In the genomic region with DNA sequence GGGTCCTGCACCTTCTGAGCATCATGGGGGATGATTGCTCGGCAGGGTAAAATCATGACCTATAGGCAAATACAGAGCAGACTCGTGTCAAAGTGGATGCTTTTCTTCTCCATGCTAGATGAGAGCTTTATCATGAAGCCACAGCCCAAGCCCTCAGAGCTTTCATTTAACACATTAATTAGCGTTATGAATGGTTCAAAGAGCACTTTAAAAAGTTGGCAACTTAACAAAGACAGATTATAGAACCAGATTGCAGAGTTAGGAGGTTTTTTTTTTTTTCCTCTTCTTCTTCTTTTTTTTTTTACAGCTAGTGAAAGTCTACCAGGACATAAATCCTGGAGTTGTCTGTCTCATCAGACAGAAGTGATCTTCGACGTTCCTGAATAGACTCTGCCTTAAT, we compare ENCODE assay signal across 15 mouse cellular contexts. TPM values are rescaled to one million over a fixed set of nuclear protein-coding genes. Genes with fewer than 3 reads are reported as not detected.
"Had no signal": no experiment of that assay in that cellular context is flagged by ENCODE, and none has a peak within 500 bp of the region (broad histone marks: within the 10 kb centered on the region; RNA-seq: fewer than 3 reads in every experiment).

No protein-coding gene starts in this region.

- H3K4me3 ChIP-seq: neural tube, embryonic 13.5 days; neural tube, embryonic 15.5 days; stomach, embryonic 15.5 days had no signal

- DNase-seq: retina, postnatal 1 day; right cerebral cortex, adult 18-20 months; right cerebral cortex, postnatal 14 days; right cerebral cortex, postnatal 25 days; right cerebral cortex, postnatal 4 days; spleen, adult 18-20 months; thymus, adult 18-20 months; thymus, adult 2 months; thymus, postnatal 25 days had no signal

- H3K36me3 ChIP-seq: neural tube, embryonic 13.5 days; neural tube, embryonic 15.5 days; stomach, embryonic 15.5 days had no signal

- H3K27me3 ChIP-seq: neural tube, embryonic 13.5 days; neural tube, embryonic 15.5 days; stomach, embryonic 15.5 days had no signal

- H3K4me2 ChIP-seq: neural tube, embryonic 13.5 days; neural tube, embryonic 15.5 days; stomach, embryonic 15.5 days had no signal

- H3K27ac ChIP-seq: neural tube, embryonic 13.5 days; neural tube, embryonic 15.5 days; stomach, embryonic 15.5 days; stomach, postnatal 0 days had no signal

- H3K4me1 ChIP-seq: neural tube, embryonic 13.5 days; neural tube, embryonic 15.5 days; stomach, embryonic 15.5 days had no signal

- H3K9me3 ChIP-seq: neural tube, embryonic 13.5 days; neural tube, embryonic 15.5 days; stomach, embryonic 15.5 days had no signal

- H3K9ac ChIP-seq: neural tube, embryonic 13.5 days; neural tube, embryonic 15.5 days; stomach, embryonic 15.5 days had no signal

RNA-seq across cellular contexts. Expression of a gene that starts 15.4 kb away (rescaled TPM):
- polyA plus RNA-seq: neural tube, embryonic 14.5 days; testis, adult 2 months had no signal
